Mouse (Mus musculus) stomach, postnatal 0 days (tissue): ENCODE data around the gene Tiparp.

Source experiments
- CTCF ChIP-seq: IDR thresholded peaks from 2 replicates; pipeline ENCODE4 v1.5.1; 2016; ENCODE audit warnings: antibody characterized with exemption, low read depth, mild to moderate bottlenecking, moderate library complexity
- EP300 ChIP-seq: optimal IDR thresholded peaks from 2 replicates; pipeline ENCODE3; 2016; ENCODE audit warnings: antibody characterized with exemption

GRCm38 (mm10) chr3:65573516-65573915 lies 45.3 kb downstream of the Tiparp start:
- TF ChIP-seq CTCF: no peak
- TF ChIP-seq EP300: no peak
